Mouse (Mus musculus) MEL (cell line): ENCODE data around the gene AU022751.
"Not testable (repeated sequence)": the region's sequence is repeated elsewhere in the genome, so short reads cannot be mapped to it uniquely, and the experiment has no call there.

Experiments used
- CHD1 ChIP-seq: IDR thresholded peaks from 2 replicates; pipeline ENCODE4 v1.6.1; 2012; ENCODE audit warnings: low read depth, mild to moderate bottlenecking, inconsistent platforms, low read length, improper control_type of control experiment
- CTCF ChIP-seq, 3 experiments: IDR thresholded peaks in 2 of 3; conservative IDR thresholded peaks in 1 of 3; 2 replicates each; pipeline ENCODE4 v1.5.1; 2011 to 2012; ENCODE audit warnings: low read length in 3 of 3, low read depth in 2 of 3, mild to moderate bottlenecking in 2 of 3, improper control_type of control experiment in 1 of 3, inconsistent platforms in 1 of 3, mixed read lengths in 1 of 3, moderate library complexity in 1 of 3; ENCODE audit not compliant: control insufficient read depth in 1 of 3, insufficient read depth in 1 of 3, poor library complexity in 1 of 3, severe bottlenecking in 1 of 3
- EP300 ChIP-seq, 2 experiments: IDR thresholded peaks; 2 replicates each; pipeline ENCODE4 v1.6.1; 2011; ENCODE audit warnings: improper control_type of control experiment in 2 of 2, low read length in 2 of 2, low read depth in 1 of 2, mild to moderate bottlenecking in 1 of 2
- GATA1 ChIP-seq: IDR thresholded peaks from 2 replicates; pipeline ENCODE4 v1.6.1; 2011; ENCODE audit warnings: low read depth, low read length, improper control_type of control experiment
- KAT2A ChIP-seq: conservative IDR thresholded peaks from 2 replicates; pipeline ENCODE4 v1.6.1; 2012; ENCODE audit warnings: low read depth, low read length, improper control_type of control experiment, inconsistent platforms
- MAFK ChIP-seq: IDR thresholded peaks from 2 replicates; pipeline ENCODE4 v1.6.1; 2011; ENCODE audit warnings: low read depth, mild to moderate bottlenecking, low read length, improper control_type of control experiment, borderline replicate concordance
- MAX ChIP-seq: IDR thresholded peaks from 2 replicates; pipeline ENCODE4 v1.6.1; 2011; ENCODE audit warnings: low read length, improper control_type of control experiment
- POLR2A ChIP-seq, 2 experiments: IDR thresholded peaks; 2 replicates each; pipeline ENCODE4 v1.6.1; 2011 to 2012; ENCODE audit warnings: low read length in 2 of 2, mild to moderate bottlenecking in 2 of 2, control low read depth in 1 of 2, improper control_type of control experiment in 1 of 2, low read depth in 1 of 2, moderate library complexity in 1 of 2; ENCODE audit not compliant: control insufficient read depth in 1 of 2, insufficient read depth in 1 of 2, poor library complexity in 1 of 2
- SIN3A ChIP-seq: IDR thresholded peaks from 2 replicates; pipeline ENCODE4 v1.6.1; 2012; ENCODE audit warnings: low read length, improper control_type of control experiment, inconsistent platforms
- TBP ChIP-seq: IDR thresholded peaks from 2 replicates; pipeline ENCODE4 v1.8.0; 2011; ENCODE audit warnings: low read depth, low read length, improper control_type of control experiment
- UBTF ChIP-seq: IDR thresholded peaks from 2 replicates; pipeline ENCODE4 v1.6.1; 2012; ENCODE audit warnings: low read depth, mild to moderate bottlenecking, inconsistent platforms, low read length, improper control_type of control experiment, moderate library complexity, borderline replicate concordance; ENCODE audit not compliant: insufficient read depth
- USF1 ChIP-seq: IDR thresholded peaks from 2 replicates; pipeline ENCODE4 v1.6.1; 2014; ENCODE audit warnings: low read depth, mild to moderate bottlenecking, inconsistent platforms, low read length, improper control_type of control experiment, moderate library complexity
- ZNF384 ChIP-seq: IDR thresholded peaks from 2 replicates; pipeline ENCODE4 v1.6.1; 2012; ENCODE audit warnings: low read depth, mild to moderate bottlenecking, inconsistent platforms, low read length, improper control_type of control experiment

DNA sequence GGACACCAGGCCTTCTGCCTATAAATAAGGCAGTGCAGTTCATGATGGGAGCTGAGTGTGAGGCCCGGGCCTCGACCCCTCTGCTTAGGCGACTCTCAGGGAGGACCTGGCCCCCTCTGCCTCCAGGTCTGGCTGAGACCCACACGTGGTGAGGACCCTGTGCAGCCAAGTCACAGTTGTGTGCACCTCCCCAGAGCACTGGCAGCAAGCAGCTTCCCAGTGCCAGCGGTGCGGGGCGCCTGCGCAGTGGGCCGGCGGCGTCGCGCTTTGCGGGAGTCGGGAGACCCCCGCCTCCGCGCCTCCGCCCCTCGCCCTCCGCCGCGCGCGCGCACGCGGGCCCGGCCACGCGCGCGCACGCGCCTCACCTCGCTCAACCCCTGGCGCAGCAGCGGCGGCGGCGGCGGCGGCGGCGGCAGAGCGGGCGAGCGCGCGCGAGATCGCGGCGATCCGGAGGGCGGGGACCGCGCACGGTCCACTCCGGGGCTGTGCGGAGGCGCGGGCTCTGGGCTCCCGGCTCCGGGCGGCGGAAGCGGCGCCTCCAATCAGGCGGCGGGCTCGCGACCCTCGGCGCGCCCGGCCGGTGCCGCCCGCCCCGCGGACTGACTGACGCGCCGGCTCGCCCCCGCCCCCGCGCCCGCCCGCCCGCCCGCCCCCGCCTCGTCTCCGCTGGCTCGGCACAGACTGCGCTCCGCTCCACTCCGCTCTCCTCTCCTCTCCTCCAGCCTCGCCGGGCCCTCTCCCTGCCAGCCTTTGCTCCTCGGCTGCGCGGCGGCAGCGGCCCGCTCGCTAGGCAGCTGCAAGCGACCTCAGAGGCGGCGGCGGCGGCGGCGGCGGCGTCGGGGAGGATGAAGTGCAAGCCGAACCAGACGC lies 35.9 kb downstream of the AU022751 start, which contains the start of gene Nudt11:
- TF ChIP-seq EP300 (IDR thresholded peaks at IDR 0.05; ENCODE audit: low read depth in 1 of 2, low read length in 2 of 2); CTCF (IDR thresholded peaks at IDR 0.05 in 2 of 3, conservative IDR thresholded peaks at IDR 0.05 in 1 of 3; ENCODE audit: control insufficient read depth in 1 of 3, insufficient read depth in 1 of 3, low read depth in 2 of 3, low read length in 3 of 3, poor library complexity in 1 of 3, severe bottlenecking in 1 of 3); POLR2A (IDR thresholded peaks at IDR 0.05; ENCODE audit: control insufficient read depth in 1 of 2, insufficient read depth in 1 of 2, low read depth in 1 of 2, low read length in 2 of 2, poor library complexity in 1 of 2); GATA1; MAX; MAFK; TBP; SIN3A; ZNF384; KAT2A; USF1; CHD1; UBTF: not testable (repeated sequence)
